Mouse (Mus musculus) heart, adult 2 months (tissue): ENCODE measurements around the gene F3.

Source experiments
- EP300 ChIP-seq: fragments of 200-500 bp; IDR thresholded peaks from 2 replicates; pipeline ENCODE4 v1.6.1; 2011; ENCODE audit warnings: low read depth, low read length, control low read depth; ENCODE audit not compliant: insufficient read depth
- POLR2A ChIP-seq: fragments of 200-500 bp; IDR thresholded peaks from 2 replicates; pipeline ENCODE4 v1.6.1; 2011; ENCODE audit warnings: mild to moderate bottlenecking, low read depth, low read length, control low read depth; ENCODE audit not compliant: insufficient read depth

DNA sequence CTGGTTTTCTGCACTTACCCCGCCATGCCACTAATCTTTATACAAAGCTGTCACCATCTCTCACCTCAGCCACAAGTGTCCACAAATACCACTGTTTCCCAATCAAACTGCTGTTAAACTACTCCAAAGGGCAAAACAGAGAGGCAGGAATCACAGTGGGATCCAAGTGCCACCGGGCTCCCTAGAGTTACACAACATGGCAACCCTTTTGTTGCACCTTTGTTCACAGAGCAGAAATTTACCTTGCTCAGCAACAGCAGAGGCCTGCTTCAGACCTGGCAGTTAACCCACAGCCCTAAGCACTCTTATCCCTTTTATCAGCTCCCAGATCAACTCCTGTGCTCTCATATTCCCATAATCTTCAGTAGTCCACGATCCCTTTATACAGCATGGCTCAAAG, 35.6 kb upstream of the F3 start:
- TF ChIP-seq EP300 (no peak), POLR2A (no peak)
